Mouse (Mus musculus): Measurements from ENCODE around the gene Zfp462.
"Not testable (repeated sequence)": the region's sequence is repeated elsewhere in the genome, so short reads cannot be mapped to it uniquely, and the experiment has no call there.

Gene Zfp462

GRCm38 (mm10) chr4:54953657-54954395 is 9.0 kb downstream of the Zfp462 start:
- no peak for DNase-seq

- no peak for DNase-seq
These were observed 9.6 kb downstream of the Zfp462 start for GRCm38 (mm10) chr4:54954455-54954854.

GRCm38 (mm10) chr4:54960776-54961175 is 15.9 kb downstream of the Zfp462 start:
- DNase-seq, result no peak

GRCm38 (mm10) chr4:54962141-54962540 is 17.3 kb downstream of the Zfp462 start:
- DNase-seq, result no peak

- no peak for DNase-seq
These were observed 18.7 kb downstream of the Zfp462 start for GRCm38 (mm10) chr4:54963551-54963950.

- no peak for DNase-seq
These were observed 20.4 kb downstream of the Zfp462 start for GRCm38 (mm10) chr4:54965169-54965695.

GRCm38 (mm10) chr4:54966161-54966806 is 21.4 kb downstream of the Zfp462 start:
- peak; percentile 77 for DNase-seq

- no peak for DNase-seq
These were observed 22.3 kb downstream of the Zfp462 start for GRCm38 (mm10) chr4:54967166-54967565.

- peak; percentile 71 for DNase-seq
These were observed 22.9 kb downstream of the Zfp462 start for GRCm38 (mm10) chr4:54967721-54968120.

- no peak for DNase-seq
These were observed 24.9 kb downstream of the Zfp462 start for GRCm38 (mm10) chr4:54969671-54970295.

- no peak for DNase-seq
These were observed 26.5 kb downstream of the Zfp462 start for GRCm38 (mm10) chr4:54971386-54971785.

- DNase-seq, result no peak
These were observed 27.2 kb downstream of the Zfp462 start for GRCm38 (mm10) chr4:54972096-54972495.

GRCm38 (mm10) chr4:54972827-54973560 is 28.1 kb downstream of the Zfp462 start:
- DNase-seq, result peak; percentile 43

- peak; percentile 52 for DNase-seq
These were observed 35.1 kb downstream of the Zfp462 start for GRCm38 (mm10) chr4:54979771-54980472.

GRCm38 (mm10) chr4:54984502-54984901 is 39.7 kb downstream of the Zfp462 start:
- no peak for DNase-seq

- DNase-seq, result no peak
These were observed 41.8 kb downstream of the Zfp462 start for GRCm38 (mm10) chr4:54986671-54987070.

GRCm38 (mm10) chr4:54987256-54987655 is 42.4 kb downstream of the Zfp462 start:
- DNase-seq, result no peak

- no peak for DNase-seq
These were observed 43.1 kb downstream of the Zfp462 start for GRCm38 (mm10) chr4:54987926-54988325.

- no peak for DNase-seq
These were observed 47.1 kb downstream of the Zfp462 start for GRCm38 (mm10) chr4:54991973-54992372.

GRCm38 (mm10) chr4:54993001-54993400 is 48.2 kb downstream of the Zfp462 start:
- DNase-seq, result not testable (repeated sequence)

- DNase-seq, result no peak
These were observed 50.4 kb downstream of the Zfp462 start for GRCm38 (mm10) chr4:54995258-54995657.

- DNase-seq, result no peak
These were observed 51.2 kb downstream of the Zfp462 start for GRCm38 (mm10) chr4:54996064-54996463.
